Mouse (Mus musculus): ENCODE results near the gene Slc31a1. TPM values are rescaled to one million over a fixed set of nuclear protein-coding genes. Genes with fewer than 3 reads are reported as not detected.
A peak's percentile ranks its signal among the peaks of the same experiment; 100 is the strongest.

The Slc31a1 gene
- polyA plus RNA-seq, 1 experiment from 2014 or later = 48.9 TPM

GRCm38 (mm10) chr4:62360805-62361455, 403 bp downstream of the Slc31a1 start:
- no peaks in the 10 kb centered on the region for H3K27me3 ChIP-seq (ENCODE audit: control insufficient read depth, insufficient read depth, low read length)
- peak overlapping the region; percentile 70 for H3K4me3 ChIP-seq (replicated peaks; ENCODE audit: low read length)
- peak overlapping the region; percentile 45; the same call in 1 of the 2 replicates for H3K27ac ChIP-seq
- no peaks in the 10 kb centered on the region for H3K36me3 ChIP-seq (replicated peaks; ENCODE audit: control insufficient read depth, insufficient read depth)
- H3K4me2 ChIP-seq (replicated peaks) = peak overlapping the region; percentile 69
- DNase-seq (ENCODE audit: low spot score) = no peak
- ATAC-seq (ENCODE audit: low FRiP score) = no peak
- peak overlapping the region; percentile 76 for H3K9ac ChIP-seq
- H3K9me3 ChIP-seq (ENCODE audit: control insufficient read depth, low read length) = no peaks in the 10 kb centered on the region
- under 1% methylated on average over 22 of the region's 22 CpGs for WGBS
- H3K4me1 ChIP-seq (replicated peaks; ENCODE audit: control insufficient read depth, insufficient read depth, low read length) = peaks cover 24% of the 10 kb centered on the region

- Histone ChIP-seq H3K9ac (peak overlapping the region; percentile 76), H3K27me3 (ENCODE audit: control insufficient read depth, insufficient read depth, low read length) (no peaks in the 10 kb centered on the region), H3K9me3 (ENCODE audit: control insufficient read depth, low read length) (no peaks in the 10 kb centered on the region), H3K27ac (no peak overlapping the region), H3K4me1 (replicated peaks; ENCODE audit: control insufficient read depth, insufficient read depth, low read length) (peaks cover 24% of the 10 kb centered on the region), H3K4me2 (replicated peaks) (peak overlapping the region; percentile 69), H3K4me3 (replicated peaks; ENCODE audit: low read length) (peak overlapping the region; percentile 70), H3K36me3 (replicated peaks; ENCODE audit: control insufficient read depth, insufficient read depth) (no peaks in the 10 kb centered on the region)
- WGBS = 53% methylated on average over 6 of the region's 6 CpGs
- ATAC-seq (ENCODE audit: low FRiP score) (no peak), DNase-seq (ENCODE audit: low spot score) (no peak)
Observed at GRCm38 (mm10) chr4:62361571-62361970, 1.0 kb downstream of the Slc31a1 start.

- H3K4me2 ChIP-seq (replicated peaks) = peak overlapping the region; percentile 69
- H3K9ac ChIP-seq = peak overlapping the region; percentile 76; the same call in 1 of the 2 replicates
- 94% methylated on average over 1 of the region's 1 CpGs for WGBS
- no peaks in the 10 kb centered on the region for H3K36me3 ChIP-seq (replicated peaks; ENCODE audit: control insufficient read depth, insufficient read depth)
- DNase-seq (ENCODE audit: low spot score) = no peak
- no peak overlapping the region for H3K27ac ChIP-seq
- no peaks in the 10 kb centered on the region for H3K27me3 ChIP-seq (ENCODE audit: control insufficient read depth, insufficient read depth, low read length)
- H3K4me1 ChIP-seq (replicated peaks; ENCODE audit: control insufficient read depth, insufficient read depth, low read length) = peaks cover 24% of the 10 kb centered on the region
- ATAC-seq (ENCODE audit: low FRiP score) = no peak
- H3K9me3 ChIP-seq (ENCODE audit: control insufficient read depth, low read length) = no peaks in the 10 kb centered on the region
- peak overlapping the region; percentile 70; the same call in 1 of the 2 replicates for H3K4me3 ChIP-seq (replicated peaks; ENCODE audit: low read length)
Observed at GRCm38 (mm10) chr4:62361997-62362396, 1.5 kb downstream of the Slc31a1 start.

GRCm38 (mm10) chr4:62362437-62362836, 1.9 kb downstream of the Slc31a1 start:
- no peak overlapping the region for H3K4me2 ChIP-seq (replicated peaks)
- no peak overlapping the region for H3K4me3 ChIP-seq (replicated peaks; ENCODE audit: low read length)
- H3K9ac ChIP-seq = no peak overlapping the region
- H3K9me3 ChIP-seq (ENCODE audit: control insufficient read depth, low read length) = no peaks in the 10 kb centered on the region
- ATAC-seq (ENCODE audit: low FRiP score) = no peak
- H3K27me3 ChIP-seq (ENCODE audit: control insufficient read depth, insufficient read depth, low read length) = no peaks in the 10 kb centered on the region
- H3K27ac ChIP-seq = no peak overlapping the region
- peaks cover 24% of the 10 kb centered on the region for H3K4me1 ChIP-seq (replicated peaks; ENCODE audit: control insufficient read depth, insufficient read depth, low read length)
- H3K36me3 ChIP-seq (replicated peaks; ENCODE audit: control insufficient read depth, insufficient read depth) = no peaks in the 10 kb centered on the region
- no peak for DNase-seq (ENCODE audit: low spot score)
- WGBS = 93% methylated on average over 2 of the region's 2 CpGs

- Histone ChIP-seq H3K27ac (no peak overlapping the region), H3K4me3 (replicated peaks; ENCODE audit: low read length) (no peak overlapping the region), H3K27me3 (ENCODE audit: control insufficient read depth, insufficient read depth, low read length) (no peaks in the 10 kb centered on the region), H3K4me1 (replicated peaks; ENCODE audit: control insufficient read depth, insufficient read depth, low read length) (peaks cover 13% of the 10 kb centered on the region), H3K9ac (no peak overlapping the region), H3K36me3 (replicated peaks; ENCODE audit: control insufficient read depth, insufficient read depth) (no peaks in the 10 kb centered on the region), H3K4me2 (replicated peaks) (no peak overlapping the region), H3K9me3 (ENCODE audit: control insufficient read depth, low read length) (no peaks in the 10 kb centered on the region)
- DNase-seq (ENCODE audit: low spot score) (no peak), ATAC-seq (ENCODE audit: low FRiP score) (no peak)
- WGBS = 95% methylated on average over 8 of the region's 8 CpGs
Observed at GRCm38 (mm10) chr4:62364299-62364698, 3.8 kb downstream of the Slc31a1 start.

GRCm38 (mm10) chr4:62366291-62366690, 5.8 kb downstream of the Slc31a1 start:
- DNase-seq (ENCODE audit: low spot score) (no peak), ATAC-seq (ENCODE audit: low FRiP score) (no peak)
- WGBS = 84% methylated on average over 4 of the region's 4 CpGs
- no peak overlapping the region for H3K9ac ChIP-seq
- no peak overlapping the region for H3K4me2 ChIP-seq (replicated peaks)
- no peak overlapping the region for H3K27ac ChIP-seq
- no peaks in the 10 kb centered on the region for H3K27me3 ChIP-seq (ENCODE audit: control insufficient read depth, insufficient read depth, low read length)
- no peaks in the 10 kb centered on the region for H3K9me3 ChIP-seq (ENCODE audit: control insufficient read depth, low read length)
- no peak overlapping the region for H3K4me3 ChIP-seq (replicated peaks; ENCODE audit: low read length)
- H3K4me1 ChIP-seq (replicated peaks; ENCODE audit: control insufficient read depth, insufficient read depth, low read length) = peaks cover 8% of the 10 kb centered on the region
- no peaks in the 10 kb centered on the region for H3K36me3 ChIP-seq (replicated peaks; ENCODE audit: control insufficient read depth, insufficient read depth)

GRCm38 (mm10) chr4:62367586-62367985, 7.1 kb downstream of the Slc31a1 start:
- 91% methylated on average over 6 of the region's 6 CpGs for WGBS

GRCm38 (mm10) chr4:62369091-62369490, 8.6 kb downstream of the Slc31a1 start:
- no peak overlapping the region for H3K4me3 ChIP-seq (replicated peaks; ENCODE audit: low read length)
- DNase-seq (ENCODE audit: low spot score) (no peak), ATAC-seq (ENCODE audit: low FRiP score) (no peak)
- no peak overlapping the region for H3K4me2 ChIP-seq (replicated peaks)
- no peaks in the 10 kb centered on the region for H3K27me3 ChIP-seq (ENCODE audit: control insufficient read depth, insufficient read depth, low read length)
- no peaks in the 10 kb centered on the region for H3K4me1 ChIP-seq (replicated peaks; ENCODE audit: control insufficient read depth, insufficient read depth, low read length)
- H3K9me3 ChIP-seq (ENCODE audit: control insufficient read depth, low read length) = no peaks in the 10 kb centered on the region
- no peak overlapping the region for H3K27ac ChIP-seq
- no peak overlapping the region for H3K9ac ChIP-seq
- H3K36me3 ChIP-seq (replicated peaks; ENCODE audit: control insufficient read depth, insufficient read depth) = no peaks in the 10 kb centered on the region
- 84% methylated on average over 3 of the region's 3 CpGs for WGBS

More at GRCm38 (mm10) chr4:62367586-62367985, 7.1 kb downstream of the Slc31a1 start:
- no peaks in the 10 kb centered on the region for H3K27me3 ChIP-seq (ENCODE audit: control insufficient read depth, insufficient read depth, low read length)
- no peaks in the 10 kb centered on the region for H3K4me1 ChIP-seq (replicated peaks; ENCODE audit: control insufficient read depth, insufficient read depth, low read length)
- no peak for ATAC-seq (ENCODE audit: low FRiP score)
- no peak overlapping the region for H3K9ac ChIP-seq
- no peak overlapping the region for H3K4me2 ChIP-seq (replicated peaks)
- no peak overlapping the region for H3K27ac ChIP-seq
- H3K4me3 ChIP-seq (replicated peaks; ENCODE audit: low read length) = no peak overlapping the region
- no peaks in the 10 kb centered on the region for H3K9me3 ChIP-seq (ENCODE audit: control insufficient read depth, low read length)
- no peaks in the 10 kb centered on the region for H3K36me3 ChIP-seq (replicated peaks; ENCODE audit: control insufficient read depth, insufficient read depth)
- no peak for DNase-seq (ENCODE audit: low spot score)

- Histone ChIP-seq H3K27me3 (ENCODE audit: control insufficient read depth, insufficient read depth, low read length) (no peaks in the 10 kb centered on the region), H3K4me3 (replicated peaks; ENCODE audit: low read length) (no peak overlapping the region), H3K9ac (no peak overlapping the region), H3K27ac (no peak overlapping the region), H3K4me1 (replicated peaks; ENCODE audit: control insufficient read depth, insufficient read depth, low read length) (no peaks in the 10 kb centered on the region), H3K36me3 (replicated peaks; ENCODE audit: control insufficient read depth, insufficient read depth) (no peaks in the 10 kb centered on the region), H3K9me3 (ENCODE audit: control insufficient read depth, low read length) (no peaks in the 10 kb centered on the region), H3K4me2 (replicated peaks) (no peak overlapping the region)
- ATAC-seq (ENCODE audit: low FRiP score) (no peak), DNase-seq (ENCODE audit: low spot score) (no peak)
- 22% methylated on average over 1 of the region's 1 CpGs for WGBS
Observed at GRCm38 (mm10) chr4:62372410-62372809, 11.9 kb downstream of the Slc31a1 start.
